Mouse (Mus musculus) testis, adult 2 months (tissue): ENCODE results near the gene Lsm14b.

Source experiments
- CTCF ChIP-seq: fragments of 200-500 bp; IDR thresholded peaks from 2 replicates; pipeline ENCODE4 v1.5.1; 2012; ENCODE audit warnings: low read depth, mild to moderate bottlenecking, inconsistent platforms, low read length, moderate library complexity; ENCODE audit not compliant: control insufficient read depth, insufficient read depth, insufficient replicate concordance
- POLR2A ChIP-seq: fragments of 200-500 bp; IDR thresholded peaks from 2 replicates; pipeline ENCODE4 v1.6.1; 2012; ENCODE audit warnings: low read depth, mild to moderate bottlenecking, inconsistent platforms, low read length, moderate library complexity; ENCODE audit not compliant: control insufficient read depth

GRCm38 (mm10) chr2:180006352-180007017 lies 18.3 kb upstream of the Lsm14b start:
- TF ChIP-seq POLR2A, result no peak
- no peak for TF ChIP-seq CTCF
